Mouse (Mus musculus) CH12.LX (cell line): ENCODE data around the gene Tm2d1.

Experiments
- CTCF ChIP-seq, 2 experiments: IDR thresholded peaks in 1 of 2; conservative IDR thresholded peaks in 1 of 2; 2 replicates each; pipeline ENCODE4 v1.5.1; 2011 to 2012; ENCODE audit warnings: low read depth in 2 of 2, low read length in 2 of 2, improper control_type of control experiment in 1 of 2, inconsistent platforms in 1 of 2, mild to moderate bottlenecking in 1 of 2, moderate library complexity in 1 of 2
- EP300 ChIP-seq: IDR thresholded peaks from 2 replicates; pipeline ENCODE4 v1.6.1; 2011; ENCODE audit warnings: low read length, improper control_type of control experiment
- GABPA ChIP-seq: IDR thresholded peaks from 2 replicates; pipeline ENCODE4 v1.6.1; 2012; ENCODE audit warnings: low read depth, low read length, improper control_type of control experiment, inconsistent platforms; ENCODE audit not compliant: insufficient replicate concordance
- JUND ChIP-seq: conservative IDR thresholded peaks from 2 replicates; pipeline ENCODE4 v1.6.1; 2011; ENCODE audit warnings: low read depth, low read length, improper control_type of control experiment
- MAX ChIP-seq: IDR thresholded peaks from 2 replicates; pipeline ENCODE4 v1.6.1; 2011; ENCODE audit warnings: low read length, improper control_type of control experiment
- NRF1 ChIP-seq: IDR thresholded peaks from 2 replicates; pipeline ENCODE4 v1.6.1; 2014; ENCODE audit warnings: low read depth, mild to moderate bottlenecking, inconsistent platforms, low read length, improper control_type of control experiment, moderate library complexity
- POLR2A ChIP-seq: IDR thresholded peaks from 2 replicates; pipeline ENCODE4 v1.6.1; 2011; ENCODE audit warnings: low read depth, mild to moderate bottlenecking, improper control_type of control experiment, low read length
- SIN3A ChIP-seq: IDR thresholded peaks from 2 replicates; pipeline ENCODE4 v1.6.1; 2012; ENCODE audit warnings: low read length, improper control_type of control experiment, inconsistent platforms
- ZC3H11A ChIP-seq: IDR thresholded peaks from 2 replicates; pipeline ENCODE4 v1.6.1; 2012; ENCODE audit warnings: low read depth, mild to moderate bottlenecking, inconsistent platforms, low read length, improper control_type of control experiment

GRCm38 (mm10) chr4:98317149-98317548 is 66.0 kb downstream of the Tm2d1 start:
- no peak for TF ChIP-seq CTCF (conservative IDR thresholded peaks at IDR 0.05 in 1 of 2, IDR thresholded peaks at IDR 0.05 in 1 of 2; ENCODE audit: low read depth in 2 of 2, low read length in 2 of 2)
- TF ChIP-seq ZC3H11A: no peak
- no peak for TF ChIP-seq POLR2A
- no peak for TF ChIP-seq EP300
- TF ChIP-seq SIN3A: no peak
- TF ChIP-seq GABPA: no peak
- TF ChIP-seq NRF1: no peak
- TF ChIP-seq MAX: no peak
- TF ChIP-seq JUND: no peak
